Mouse (Mus musculus): ENCODE measurements around the gene Fbxo6.
A peak's percentile ranks its signal among the peaks of the same experiment; 100 is the strongest.
"Not testable (repeated sequence)": the region's sequence is repeated elsewhere in the genome, so short reads cannot be mapped to it uniquely, and the experiment has no call there.

Fbxo6 gene

GRCm38 (mm10) chr4:148151267-148152168 lies at the start of gene Fbxo6:
Fbxo6 (minus strand) TSS chr4:148152140.
- DNase-seq: peak; percentile 88 to 94

- no peak for DNase-seq
These were observed 46.8 kb upstream of the Fbxo6 start for GRCm38 (mm10) chr4:148198721-148199120.

GRCm38 (mm10) chr4:148194400-148194799 lies 42.5 kb upstream of the Fbxo6 start:
- no peak for DNase-seq

DNA sequence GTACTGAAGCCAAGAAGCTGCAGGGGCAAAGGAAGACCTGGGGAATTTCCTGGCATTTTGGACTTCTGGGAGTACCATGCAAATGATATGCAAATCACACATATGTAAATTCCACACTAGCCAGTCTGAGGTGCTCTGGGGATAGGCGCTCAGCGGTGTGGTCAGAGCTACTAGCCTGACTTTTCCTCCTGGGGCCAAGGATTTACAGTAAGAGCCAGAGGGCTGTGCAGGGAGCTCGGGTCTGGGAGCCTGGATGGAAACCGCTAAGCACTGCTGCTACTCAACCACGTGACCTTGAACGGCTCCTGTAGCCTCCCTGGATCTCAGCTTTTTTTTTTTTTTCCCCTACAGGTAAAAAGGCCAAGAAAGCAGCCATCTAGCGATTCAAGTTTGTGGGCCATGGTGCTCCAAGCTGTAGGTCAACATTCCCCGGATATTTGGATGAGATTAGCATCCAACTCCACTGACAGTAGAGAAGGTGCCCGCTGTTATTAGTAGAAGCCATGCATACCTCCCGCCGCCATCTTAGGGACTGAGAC lies 40.8 kb upstream of the Fbxo6 start:
- DNase-seq: no peak

DNA sequence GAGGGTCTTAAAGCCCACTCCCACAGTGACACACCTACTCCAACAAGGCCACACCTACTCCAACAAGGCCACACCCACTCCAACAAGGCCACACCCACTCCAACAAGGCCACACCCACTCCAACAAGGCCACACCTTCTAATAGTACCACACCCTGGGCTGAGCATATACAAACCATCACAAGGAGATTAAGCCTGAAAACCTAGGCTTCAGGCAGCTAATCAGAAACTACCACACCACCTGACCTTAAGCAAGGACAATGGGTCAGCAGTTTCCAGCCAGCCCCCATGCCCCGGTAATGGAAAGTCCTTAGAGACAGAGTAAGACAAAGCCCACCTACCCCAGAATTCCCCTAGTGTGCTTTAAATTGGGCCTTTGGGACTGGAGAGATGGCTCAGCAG lies 36.8 kb upstream of the Fbxo6 start:
- DNase-seq: not testable (repeated sequence)

DNA sequence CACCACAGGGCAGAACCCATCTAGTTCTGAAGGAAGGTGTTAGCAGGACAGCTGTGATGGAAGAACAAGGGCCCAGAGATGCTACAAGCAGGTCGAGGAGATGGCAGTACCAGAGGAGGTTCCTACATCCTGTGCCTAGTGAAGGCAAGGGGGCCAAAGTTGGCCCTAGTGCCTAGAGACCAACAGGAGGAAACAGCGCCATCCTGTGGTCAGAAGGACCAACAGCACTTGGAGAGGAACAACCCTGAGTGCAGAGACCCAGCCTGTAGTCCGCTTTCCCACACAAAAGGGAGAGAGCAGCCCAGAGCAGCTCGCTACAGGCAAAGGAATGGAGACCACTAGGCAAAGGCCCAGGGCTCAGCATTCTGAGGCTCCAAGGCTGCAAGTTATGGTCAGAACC lies 33.9 kb upstream of the Fbxo6 start:
- DNase-seq: no peak

DNA sequence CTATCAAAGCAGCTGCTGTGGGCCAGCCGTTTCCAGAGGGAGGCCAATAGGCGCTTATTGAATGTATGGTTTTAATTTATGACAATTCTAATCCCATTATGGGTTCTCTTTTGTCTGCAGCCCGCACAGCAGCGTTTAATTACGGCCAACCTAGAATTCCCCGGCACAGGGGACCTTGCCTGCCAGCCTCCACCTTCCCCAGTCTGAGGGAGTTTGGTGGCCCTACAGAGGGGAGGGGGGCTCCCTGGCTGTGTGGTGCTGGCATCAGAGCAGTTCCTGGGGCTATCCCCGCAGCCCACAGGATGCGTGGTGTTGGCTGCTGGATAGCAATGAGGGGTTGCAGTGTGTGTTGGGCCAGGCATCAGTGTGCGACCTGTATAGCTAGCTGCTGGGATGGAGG lies 32.6 kb upstream of the Fbxo6 start:
- DNase-seq: no peak

GRCm38 (mm10) chr4:148182363-148182762 lies 30.4 kb upstream of the Fbxo6 start:
- DNase-seq: no peak

- DNase-seq: no peak
These were observed 29.5 kb upstream of the Fbxo6 start for GRCm38 (mm10) chr4:148181483-148181882.

DNA sequence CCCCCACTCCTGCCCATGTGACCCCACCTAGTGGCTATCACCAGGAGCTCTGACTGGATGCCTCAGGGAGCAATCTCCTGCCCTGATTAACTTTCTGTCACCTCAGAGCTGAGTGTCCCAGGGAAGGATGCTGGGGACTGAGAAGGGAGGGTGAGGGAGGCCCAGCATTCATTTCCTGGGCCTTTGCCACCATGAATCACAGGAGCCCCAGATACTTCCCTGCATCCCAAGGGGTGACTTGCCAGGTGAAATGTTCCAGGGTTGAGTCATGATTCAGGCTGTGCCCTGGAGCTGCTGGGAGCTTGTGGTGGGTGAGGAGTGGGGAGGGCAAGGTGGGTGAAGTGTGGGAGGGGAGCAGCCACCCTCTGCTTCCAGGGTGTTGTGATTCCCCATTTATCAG lies 25.8 kb upstream of the Fbxo6 start:
- DNase-seq: no peak

DNA sequence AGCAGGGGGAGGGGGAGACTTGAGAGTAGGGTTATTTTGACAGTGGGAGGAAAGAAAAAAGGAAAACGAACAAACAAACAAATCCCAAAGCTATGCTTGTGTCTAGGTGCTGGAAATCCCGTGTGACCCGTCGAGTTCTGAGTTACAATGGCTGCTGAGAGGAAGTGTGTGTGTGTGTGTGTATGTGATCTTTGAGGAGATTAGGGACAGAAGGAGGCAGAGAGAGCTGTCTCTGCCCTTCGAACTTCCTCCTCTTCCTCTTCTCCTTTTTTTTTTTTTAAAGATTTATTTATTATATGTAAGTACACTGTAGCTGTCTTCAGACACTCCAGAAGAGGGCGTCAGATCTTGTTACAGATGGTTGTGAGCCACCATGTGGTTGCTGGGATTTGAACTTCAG lies 24.7 kb upstream of the Fbxo6 start:
- DNase-seq: not testable (repeated sequence)

- no peak for DNase-seq
These were observed 22.5 kb upstream of the Fbxo6 start for GRCm38 (mm10) chr4:148174495-148174862.

DNA sequence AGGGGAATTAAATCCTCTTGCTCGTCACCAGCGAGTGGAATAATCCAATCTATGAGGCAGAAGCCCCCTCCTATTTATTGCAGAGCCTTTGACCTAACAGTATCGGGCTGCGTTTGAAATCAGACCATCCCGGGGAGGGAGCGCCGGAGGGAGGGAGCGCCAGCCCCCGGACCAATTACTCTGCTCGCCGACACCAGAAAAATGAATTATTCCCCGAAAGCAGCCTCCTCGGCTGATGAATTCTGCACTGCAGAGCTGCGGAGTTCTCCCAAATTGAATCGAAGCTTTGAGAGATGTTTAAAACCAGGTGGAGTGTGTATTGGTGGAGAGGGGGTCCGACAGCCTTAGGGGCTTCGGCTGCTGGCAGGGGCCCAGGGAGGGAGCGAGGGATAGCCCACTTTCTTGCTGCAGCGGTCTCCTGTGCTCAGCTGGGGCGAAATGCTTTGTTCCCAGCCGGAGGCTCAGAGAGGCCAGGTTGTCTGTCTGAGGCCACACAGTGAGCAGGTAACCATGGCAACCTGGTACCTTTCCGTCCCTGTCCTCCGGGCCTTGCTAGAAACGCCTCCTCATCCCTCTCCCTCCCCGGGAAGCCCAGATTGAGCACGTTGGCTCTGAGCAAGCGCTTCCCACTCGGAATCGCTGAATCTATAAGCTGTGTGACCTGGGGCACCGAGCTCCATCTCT lies 22.0 kb upstream of the Fbxo6 start:
- no peak for DNase-seq

GRCm38 (mm10) chr4:148171261-148171660 lies 19.3 kb upstream of the Fbxo6 start:
- no peak for DNase-seq

DNA sequence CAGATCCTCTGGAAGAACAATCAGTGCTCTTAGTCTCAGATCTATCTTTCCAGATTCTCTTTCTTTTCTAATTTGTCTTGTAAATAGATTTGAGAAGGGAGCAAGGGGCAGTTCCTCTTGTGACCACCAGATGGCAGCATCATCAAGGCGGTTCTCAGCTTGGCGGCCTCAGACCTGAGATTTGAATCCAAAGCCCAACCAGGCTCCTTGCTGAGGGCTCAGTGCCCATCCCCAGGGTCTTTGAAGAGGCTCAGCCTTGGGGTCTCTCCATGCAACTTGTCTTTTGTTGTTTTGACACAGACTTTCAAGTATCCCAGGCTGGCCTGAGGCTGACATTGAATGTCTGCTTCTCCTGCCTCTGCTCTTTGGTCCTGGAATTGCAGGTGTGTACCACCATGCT lies 18.9 kb upstream of the Fbxo6 start:
- DNase-seq: peak; percentile 63 to 68

GRCm38 (mm10) chr4:148169586-148169985 lies 17.6 kb upstream of the Fbxo6 start:
- DNase-seq: no peak

GRCm38 (mm10) chr4:148168287-148168686 lies 16.3 kb upstream of the Fbxo6 start:
- peak; percentile 80 for DNase-seq

DNA sequence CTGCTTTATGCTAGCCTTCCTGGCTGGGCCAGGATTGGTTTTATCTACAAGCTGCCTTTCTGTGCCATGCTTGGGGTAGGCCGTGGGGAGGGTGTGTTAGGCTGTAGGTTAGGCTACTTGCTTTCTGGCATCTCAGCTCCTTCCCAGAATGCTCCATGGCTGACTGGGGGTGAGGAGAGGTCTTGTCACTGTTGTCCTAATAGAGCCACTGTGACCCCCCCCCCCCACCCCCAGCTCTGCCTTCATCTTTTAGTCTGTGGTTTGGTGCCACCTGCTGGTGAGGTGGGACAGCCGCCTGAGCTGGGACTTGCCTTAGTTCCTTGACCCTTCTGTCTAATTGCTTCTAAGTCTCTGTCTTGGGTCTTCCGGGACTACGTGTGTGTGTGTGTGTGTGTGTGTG lies 15.0 kb upstream of the Fbxo6 start:
- peak; percentile 82 to 87 for DNase-seq

DNA sequence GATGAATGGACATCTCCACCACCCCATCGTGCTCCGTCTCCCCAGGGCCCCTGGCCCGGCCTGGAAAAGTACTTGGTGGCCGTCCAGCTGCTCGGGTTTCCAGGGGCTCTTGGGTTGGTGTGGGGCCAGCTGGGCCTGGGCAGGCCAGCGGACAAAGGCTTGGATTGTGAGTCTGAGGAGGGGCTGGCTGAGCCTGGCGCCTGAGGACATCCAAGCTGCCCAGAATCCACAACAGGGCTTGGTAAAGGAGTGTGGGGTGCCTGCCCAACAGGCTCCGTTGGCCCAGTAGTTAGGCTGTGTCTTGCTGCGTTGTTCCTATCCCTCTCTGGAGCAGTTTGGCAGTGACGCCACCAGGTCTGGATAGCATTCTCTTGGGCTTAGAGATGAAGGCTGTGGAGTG lies 14.5 kb upstream of the Fbxo6 start:
- DNase-seq: no peak

GRCm38 (mm10) chr4:148165551-148165950 lies 13.6 kb upstream of the Fbxo6 start:
- no peak for DNase-seq

- no peak for DNase-seq
These were observed 12.5 kb upstream of the Fbxo6 start for GRCm38 (mm10) chr4:148164461-148164860.

DNA sequence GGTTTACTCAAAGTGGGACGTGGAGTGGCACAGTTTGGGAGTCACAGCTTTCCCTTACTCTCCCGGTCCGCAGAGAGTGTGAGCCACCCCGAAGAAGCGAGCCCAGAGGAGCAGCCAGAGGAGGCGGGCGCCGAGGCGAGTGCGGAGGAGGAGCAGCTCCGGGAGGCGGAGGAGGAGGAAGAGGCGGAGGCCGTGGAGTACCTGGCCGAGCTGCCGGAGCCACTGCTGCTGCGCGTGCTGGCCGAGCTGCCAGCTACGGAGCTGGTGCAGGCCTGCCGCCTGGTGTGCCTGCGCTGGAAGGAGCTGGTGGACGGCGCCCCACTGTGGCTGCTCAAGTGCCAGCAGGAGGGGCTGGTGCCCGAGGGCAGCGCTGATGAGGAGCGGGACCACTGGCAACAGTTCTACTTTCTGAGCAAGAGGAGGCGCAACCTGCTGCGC lies 12.1 kb upstream of the Fbxo6 start:
- peak; percentile 82 to 90 for DNase-seq

GRCm38 (mm10) chr4:148160436-148161390 lies 8.8 kb upstream of the Fbxo6 start, which contains the start of the genes Fbxo44 and Fbxo2:
Fbxo44 (minus strand) TSS chr4:148160482.
Fbxo2 (plus strand) TSS chr4:148160621.
- DNase-seq: peak; percentile 39 to 58

Data from kidney, postnatal 4 days (tissue).